In the genomic region with DNA sequence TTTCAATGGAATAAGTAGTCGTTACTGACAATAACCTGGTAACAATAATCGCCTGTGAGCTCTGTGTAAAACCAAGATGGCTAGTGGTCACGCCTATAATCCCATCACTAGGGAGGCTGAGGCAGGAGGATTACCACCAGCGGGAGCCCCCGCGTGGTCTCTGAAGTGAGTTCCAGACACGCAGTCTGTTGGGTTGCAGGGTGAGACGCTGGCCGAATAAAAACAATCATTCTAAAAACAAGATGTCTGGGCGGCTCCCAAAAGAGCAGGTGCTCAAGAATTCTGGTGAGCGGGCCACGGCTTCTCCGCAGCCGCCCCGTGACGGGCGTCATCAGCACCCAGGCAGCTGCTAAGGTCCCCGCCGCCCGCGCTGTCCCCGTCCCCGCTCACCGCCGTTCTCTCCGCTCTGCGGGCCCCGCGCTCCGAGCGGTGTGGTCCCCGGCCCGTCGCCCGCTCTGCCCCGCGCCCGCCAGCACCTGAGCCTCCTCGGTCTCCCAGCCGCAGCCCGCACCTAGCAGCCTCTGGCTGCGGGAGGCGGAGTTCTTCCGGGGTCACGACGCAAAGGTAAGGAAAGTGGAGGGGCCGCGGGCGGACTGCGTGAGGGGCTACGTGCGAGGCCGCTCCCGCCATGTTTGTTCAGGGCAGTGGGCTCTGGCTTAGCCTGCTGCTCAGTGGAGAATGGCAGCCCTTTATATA, we compare ENCODE assay signal across 8 mouse cellular contexts. TPM values are rescaled to one million over a fixed set of nuclear protein-coding genes. Genes with fewer than 3 reads are reported as not detected.
DNase-seq lines count a peak whose midpoint lies in the region; ATAC-seq lines count a peak whose summit lies in the region.

Gene Miga1, minus strand, starts transcription at position 546 of the 696 bp plus-strand sequence.

- H3K4me2 ChIP-seq in forebrain, embryonic 12.5 days, result peak within 1 kb of the TSS; percentile 56
- peak within 1 kb of the TSS; percentile 72 for H3K4me2 ChIP-seq in heart, embryonic 15.5 days
- peak within 1 kb of the TSS; percentile 77 for H3K4me2 ChIP-seq in liver, embryonic 12.5 days

- WGBS in forebrain, embryonic 12.5 days, result 3% methylated on average over 54 of the region's 54 CpGs
- WGBS in heart, embryonic 15.5 days, result 2% methylated on average over 54 of the region's 54 CpGs
- WGBS in liver, embryonic 12.5 days (ENCODE audit: insufficient replicate concordance), result 1% methylated on average over 54 of the region's 54 CpGs

- H3K27ac ChIP-seq in forebrain, embryonic 12.5 days, result peak within 1 kb of the TSS; percentile 59
- H3K27ac ChIP-seq in heart, embryonic 15.5 days, result peak within 1 kb of the TSS; percentile 61
- H3K27ac ChIP-seq in liver, embryonic 12.5 days, result peak within 1 kb of the TSS; percentile 54; the same call in 1 of the 2 replicates

- H3K36me3 ChIP-seq in forebrain, embryonic 12.5 days (replicated peaks), result peaks cover 25% of the 10 kb centered on the region
- H3K36me3 ChIP-seq in heart, embryonic 15.5 days, result peaks cover 21% of the 10 kb centered on the region; the same call in 1 of the 2 replicates
- H3K36me3 ChIP-seq in liver, embryonic 12.5 days, result peaks cover 29% of the 10 kb centered on the region
- H3K36me3 ChIP-seq in splenic B cell, adult 2 months (ENCODE audit: control insufficient read depth, insufficient read depth, low read length, poor library complexity, severe bottlenecking), result peaks cover 2% of the 10 kb centered on the region

- H3K27me3 ChIP-seq in forebrain, embryonic 12.5 days, result no peaks in the 10 kb centered on the region
- H3K27me3 ChIP-seq in heart, embryonic 15.5 days, result no peaks in the 10 kb centered on the region
- no peaks in the 10 kb centered on the region for H3K27me3 ChIP-seq in liver, embryonic 12.5 days (replicated peaks)
- no peaks in the 10 kb centered on the region for H3K27me3 ChIP-seq in splenic B cell, adult 2 months (ENCODE audit: control insufficient read depth, insufficient read depth, low read length, poor library complexity, severe bottlenecking)

- H3K4me1 ChIP-seq in forebrain, embryonic 12.5 days, result peaks cover 5% of the 10 kb centered on the region
- peaks cover 10% of the 10 kb centered on the region; the same call in 1 of the 2 replicates for H3K4me1 ChIP-seq in heart, embryonic 15.5 days (replicated peaks)
- H3K4me1 ChIP-seq in liver, embryonic 12.5 days, result peaks cover 29% of the 10 kb centered on the region

- ATAC-seq in CD4-positive, CD25-positive, alpha-beta regulatory T cell, adult 4 months, result peak; percentile 78
- ATAC-seq in forebrain, embryonic 12.5 days (ENCODE audit: low FRiP score), result peak; percentile 94
- peak; percentile 87 for ATAC-seq in heart, embryonic 15.5 days (replicated peaks; ENCODE audit: insufficient number of reproducible peaks, insufficient read depth, low FRiP score, low read depth)
- peak; percentile 82 for ATAC-seq in liver, embryonic 12.5 days

- H3K9ac ChIP-seq in forebrain, embryonic 12.5 days, result peak within 1 kb of the TSS; percentile 79
- peak within 1 kb of the TSS; percentile 87 for H3K9ac ChIP-seq in heart, embryonic 15.5 days
- H3K9ac ChIP-seq in liver, embryonic 12.5 days, result peak within 1 kb of the TSS; percentile 82

- H3K4me3 ChIP-seq in forebrain, embryonic 12.5 days (replicated peaks), result peak within 1 kb of the TSS; percentile 93
- H3K4me3 ChIP-seq in heart, embryonic 15.5 days, result peak within 1 kb of the TSS; percentile 96
- peak within 1 kb of the TSS; percentile 78 for H3K4me3 ChIP-seq in liver, embryonic 12.5 days

- H3K9me3 ChIP-seq in forebrain, embryonic 12.5 days, result no peaks in the 10 kb centered on the region
- no peaks in the 10 kb centered on the region for H3K9me3 ChIP-seq in heart, embryonic 15.5 days (replicated peaks)
- H3K9me3 ChIP-seq in liver, embryonic 12.5 days (replicated peaks), result no peaks in the 10 kb centered on the region

- peak; percentile 40 for DNase-seq in c-Kit-positive CD71-positive TER-119-positive erythroid progenitor cells, embryonic 14.5 days (ENCODE audit: low spot score)
- DNase-seq in kidney, postnatal 14 days, result peak; percentile 82
- DNase-seq in natural killer cell, adult 2 months (ENCODE audit: low spot score in 2 of 2), result peak; percentile 45 to 62
- peak; percentile 76 for DNase-seq in splenic B cell, adult 2 months (ENCODE audit: low read depth, low spot score)

RNA-seq across cellular contexts. Expression of gene Miga1, which starts in this region (rescaled TPM):
- polyA plus RNA-seq in CD4-positive, CD25-positive, alpha-beta regulatory T cell, adult 4 months (2017; shearing (Covaris generic)), result 1 to 10 TPM; 8.0 TPM
- polyA plus RNA-seq in forebrain, embryonic 12.5 days (2016; fragmentation: Nextera tagmentation; extraction: Ambion mirVana), result 25.5 and 27.9 TPM in 2 replicates
- 12.8 and 13.4 TPM in 2 replicates for polyA plus RNA-seq in heart, embryonic 15.5 days (2015; fragmentation: Nextera tagmentation; extraction: Ambion mirVana)
- polyA plus RNA-seq in liver, embryonic 12.5 days (2016; fragmentation: Nextera tagmentation; extraction: Ambion mirVana), result 7.1 and 9.1 TPM in 2 replicates

Comparison
In these comparisons a context has a peak if more than half of its experiments do, and no peak if none do; other contexts are left out.
1. Peak in every context shown above with its lines: DNase-seq, ATAC-seq, H3K4me3 ChIP-seq and H3K27ac ChIP-seq.